Mouse (Mus musculus) liver, embryonic 11.5 days (tissue): ENCODE measurements around the gene Nfib. TPM values are rescaled to one million over a fixed set of nuclear protein-coding genes. Genes with fewer than 3 reads are reported as not detected.

Source experiments
- ATAC-seq: fragments of 200-750 bp; cut with Nextera tagmentation; replicated peaks from 2 replicates; pipeline ENCODE4 v1.8.0; 2017; ENCODE audit warnings: moderate number of reproducible peaks, mild to moderate bottlenecking, moderate TSS enrichment, moderate library complexity; ENCODE audit not compliant: low FRiP score
- DNase-seq: peaks from one replicate; pipeline ENCODE4 v3.0.0-alpha.2; 2017; ENCODE audit warnings: low spot score
- H3K27ac ChIP-seq: fragments of 300-500 bp; sonication (generic); 2 replicates; pipeline ENCODE4 v1.5.1; 2014; ENCODE audit warnings: mild to moderate bottlenecking, low read depth, low read length, control low read depth
- H3K27me3 ChIP-seq: fragments of 300-500 bp; sonication (generic); replicated peaks from 2 replicates; pipeline ENCODE4 v1.6.1; 2014; ENCODE audit warnings: low read length, mixed read lengths; ENCODE audit not compliant: control insufficient read depth, insufficient read depth
- H3K36me3 ChIP-seq: fragments of 300-500 bp; sonication (generic); 2 replicates; pipeline ENCODE4 v1.6.1; 2014; ENCODE audit warnings: mild to moderate bottlenecking, low read length, moderate library complexity, mixed read lengths; ENCODE audit not compliant: control insufficient read depth, insufficient read depth
- H3K4me1 ChIP-seq: fragments of 300-500 bp; sonication (generic); replicated peaks from 2 replicates; pipeline ENCODE4 v1.6.1; 2014; ENCODE audit warnings: low read length, mixed read lengths; ENCODE audit not compliant: control insufficient read depth, insufficient read depth
- H3K4me2 ChIP-seq: fragments of 300-500 bp; sonication (generic); 2 replicates; pipeline ENCODE4 v1.6.1; 2014; ENCODE audit warnings: mild to moderate bottlenecking, control low read depth, moderate library complexity
- H3K4me3 ChIP-seq: fragments of 300-500 bp; sonication (generic); 2 replicates; pipeline ENCODE4 v1.5.1; 2014; ENCODE audit warnings: low read depth, low read length, control low read depth
- H3K9ac ChIP-seq: fragments of 300-500 bp; sonication (generic); 2 replicates; pipeline ENCODE4 v1.6.1; 2014; ENCODE audit warnings: low read depth, low read length, control low read depth
- H3K9me3 ChIP-seq: fragments of 300-500 bp; sonication (generic); 2 replicates; pipeline ENCODE4 v1.6.1; 2016; ENCODE audit warnings: low read length, inconsistent platforms, mixed read lengths; ENCODE audit not compliant: control insufficient read depth
- WGBS: fragments of 180-500 bp; shearing (Covaris S2); extraction: QIAGEN DNeasy Blood & Tissue Kit; methylation state at CpG from one replicate; pipeline ENCODE4 v1.1.7; 2014; 5-methylcytosine and 5-hydroxymethylcytosine counted together
- polyA plus RNA-seq: library from polyadenylated mRNA; unstranded; fragments of >200 nt; fragmentation: Nextera tagmentation; extraction: Ambion mirVana; gene quantifications from 2 replicates; pipeline ENCODE4 v1.2.1, GENCODE M21; 2014

The Nfib gene
- polyA plus RNA-seq, 1 experiment from 2014 or later, result 26.9 TPM

DNA sequence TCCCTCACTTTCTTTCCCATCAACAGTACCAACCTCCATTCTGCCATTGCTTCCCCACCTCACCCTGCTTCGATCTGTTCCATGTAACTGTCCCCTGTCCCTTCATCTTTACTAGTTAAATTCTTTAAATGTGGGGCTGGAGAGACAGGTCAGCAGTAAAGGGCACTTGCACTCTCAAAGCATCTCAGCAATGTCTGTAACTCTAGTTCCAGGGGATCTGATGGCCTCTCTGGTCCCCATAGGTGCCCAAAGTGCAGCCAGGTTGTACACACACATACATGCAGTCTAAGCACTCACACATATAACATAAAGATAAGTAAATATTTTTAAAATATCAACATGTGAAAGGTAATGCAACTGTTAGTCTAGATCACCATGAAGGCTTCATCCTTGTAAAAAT, 356.5 kb downstream of the Nfib start:
- DNase-seq (no peak), ATAC-seq (no peak)
- Histone ChIP-seq H3K9me3 (no peaks in the 10 kb centered on the region), H3K4me2 (no peak overlapping the region), H3K9ac (no peak overlapping the region), H3K36me3 (0 out of 2 replicates have a peak, but pooled peaks cover 2% of the 10 kb centered on the region), H3K27ac (no peak overlapping the region), H3K27me3 (no peaks in the 10 kb centered on the region), H3K4me3 (no peak overlapping the region), H3K4me1 (no peaks in the 10 kb centered on the region; the same call in 1 of the 2 replicates)
- WGBS, result 86% methylated on average over 1 of the region's 1 CpGs

GRCm38 (mm10) chr4:82344787-82345186, 360.8 kb downstream of the Nfib start:
- Histone ChIP-seq H3K9ac (no peak overlapping the region), H3K4me2 (no peak overlapping the region), H3K4me1 (no peaks in the 10 kb centered on the region; the same call in 1 of the 2 replicates), H3K27ac (no peak overlapping the region), H3K9me3 (no peaks in the 10 kb centered on the region), H3K4me3 (no peak overlapping the region), H3K27me3 (no peaks in the 10 kb centered on the region), H3K36me3 (0 out of 2 replicates have a peak, but pooled peaks cover 2% of the 10 kb centered on the region)
- DNase-seq, result no peak
- WGBS, result 36% methylated on average over 4 of the region's 4 CpGs
- ATAC-seq, result no peak

- Histone ChIP-seq H3K4me3 (no peak overlapping the region), H3K36me3 (0 out of 2 replicates have a peak, but pooled peaks cover 2% of the 10 kb centered on the region), H3K9me3 (no peaks in the 10 kb centered on the region), H3K4me2 (no peak overlapping the region), H3K27me3 (no peaks in the 10 kb centered on the region), H3K9ac (no peak overlapping the region), H3K27ac (no peak overlapping the region), H3K4me1 (no peaks in the 10 kb centered on the region; the same call in 1 of the 2 replicates)
- DNase-seq (no peak), ATAC-seq (no peak)
- WGBS, result 78% methylated on average over 6 of the region's 6 CpGs
Measured at GRCm38 (mm10) chr4:82344224-82344623, 361.3 kb downstream of the Nfib start.

- no peak overlapping the region for H3K9ac ChIP-seq
- no peaks in the 10 kb centered on the region for H3K27me3 ChIP-seq
- no peak overlapping the region for H3K27ac ChIP-seq
- H3K4me2 ChIP-seq, result no peak overlapping the region
- H3K9me3 ChIP-seq, result no peaks in the 10 kb centered on the region
- no peaks in the 10 kb centered on the region for H3K4me1 ChIP-seq
- ATAC-seq, result no peak
- H3K36me3 ChIP-seq, result no peaks in the 10 kb centered on the region
- 89% methylated on average over 6 of the region's 6 CpGs for WGBS
- no peak for DNase-seq
- no peak overlapping the region for H3K4me3 ChIP-seq
Measured at GRCm38 (mm10) chr4:82338930-82339329, 366.6 kb downstream of the Nfib start.

DNA sequence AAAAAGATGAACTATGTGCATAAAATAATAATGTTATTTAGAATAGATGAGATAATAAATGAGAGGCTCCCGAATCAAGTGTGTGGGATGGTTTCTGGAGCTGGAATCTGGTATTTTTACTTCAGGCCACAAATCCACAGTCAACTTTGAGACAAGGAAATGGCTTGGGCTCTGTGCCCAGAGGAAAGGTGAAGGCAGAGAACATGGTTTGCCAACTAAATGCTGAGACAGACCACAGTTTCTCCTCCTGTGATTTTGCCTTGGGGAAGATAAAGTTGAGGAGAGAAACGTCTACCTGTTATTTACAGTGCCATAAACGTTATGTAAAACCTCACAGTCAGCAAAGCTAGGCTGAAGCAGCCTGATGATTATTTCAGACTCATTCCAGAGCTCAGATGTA, 367.1 kb downstream of the Nfib start:
- 56% methylated on average over 3 of the region's 3 CpGs for WGBS
- no peak overlapping the region for H3K9ac ChIP-seq
- no peak for ATAC-seq
- no peak overlapping the region for H3K4me2 ChIP-seq
- H3K4me3 ChIP-seq, result no peak overlapping the region
- no peaks in the 10 kb centered on the region for H3K9me3 ChIP-seq
- H3K27ac ChIP-seq, result no peak overlapping the region
- no peak for DNase-seq
- H3K4me1 ChIP-seq, result no peaks in the 10 kb centered on the region
- no peaks in the 10 kb centered on the region for H3K36me3 ChIP-seq
- H3K27me3 ChIP-seq, result no peaks in the 10 kb centered on the region

DNA sequence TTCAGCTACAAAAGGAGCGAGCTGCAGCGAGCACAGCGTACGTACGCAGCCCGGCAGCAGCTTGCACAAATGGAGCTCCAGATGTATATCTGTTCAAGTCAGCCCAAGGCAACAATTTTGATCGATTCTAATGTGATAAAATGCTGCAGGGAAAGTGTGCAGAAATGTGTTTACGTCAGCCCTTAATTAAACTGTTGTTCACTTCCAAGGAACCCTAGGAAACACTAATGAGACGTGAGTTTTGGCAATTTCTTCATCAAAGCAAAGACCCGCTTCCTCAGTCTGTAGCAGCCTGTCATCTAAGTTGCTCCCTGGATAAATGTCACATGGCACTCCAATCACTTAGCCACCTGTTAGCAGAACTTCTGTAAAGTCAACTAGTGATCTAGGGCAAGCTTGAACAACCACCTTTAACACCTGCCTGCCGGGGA, 368.6 kb downstream of the Nfib start:
- Histone ChIP-seq H3K27me3 (no peaks in the 10 kb centered on the region), H3K27ac (no peak overlapping the region), H3K9me3 (no peaks in the 10 kb centered on the region), H3K9ac (no peak overlapping the region), H3K4me3 (no peak overlapping the region), H3K4me2 (no peak overlapping the region), H3K36me3 (no peaks in the 10 kb centered on the region), H3K4me1 (no peaks in the 10 kb centered on the region)
- ATAC-seq, result no peak
- 83% methylated on average over 11 of the region's 11 CpGs for WGBS
- DNase-seq, result no peak

- Histone ChIP-seq H3K4me3 (no peak overlapping the region), H3K9me3 (no peaks in the 10 kb centered on the region), H3K4me2 (no peak overlapping the region), H3K27me3 (no peaks in the 10 kb centered on the region), H3K27ac (no peak overlapping the region), H3K4me1 (no peaks in the 10 kb centered on the region), H3K9ac (no peak overlapping the region), H3K36me3 (no peaks in the 10 kb centered on the region)
- WGBS, result 87% methylated on average over 4 of the region's 4 CpGs
- DNase-seq (no peak), ATAC-seq (no peak)
Measured at GRCm38 (mm10) chr4:82335266-82335865, 370.2 kb downstream of the Nfib start.

- H3K9ac ChIP-seq, result no peak overlapping the region
- DNase-seq (no peak), ATAC-seq (no peak)
- no peaks in the 10 kb centered on the region for H3K36me3 ChIP-seq
- WGBS, result 87% methylated on average over 3 of the region's 3 CpGs
- H3K9me3 ChIP-seq, result no peaks in the 10 kb centered on the region
- no peak overlapping the region for H3K27ac ChIP-seq
- no peaks in the 10 kb centered on the region for H3K4me1 ChIP-seq
- H3K4me3 ChIP-seq, result no peak overlapping the region
- no peaks in the 10 kb centered on the region for H3K27me3 ChIP-seq
- no peak overlapping the region for H3K4me2 ChIP-seq
Measured at GRCm38 (mm10) chr4:82333413-82333812, 372.1 kb downstream of the Nfib start.

GRCm38 (mm10) chr4:82330095-82330494, 375.5 kb downstream of the Nfib start:
- no peak overlapping the region for H3K27ac ChIP-seq
- H3K4me3 ChIP-seq, result no peak overlapping the region
- H3K27me3 ChIP-seq, result no peaks in the 10 kb centered on the region
- H3K4me2 ChIP-seq, result no peak overlapping the region
- ATAC-seq (no peak), DNase-seq (no peak)
- no peak overlapping the region for H3K9ac ChIP-seq
- no peaks in the 10 kb centered on the region for H3K4me1 ChIP-seq
- H3K9me3 ChIP-seq, result no peaks in the 10 kb centered on the region
- WGBS, result 73% methylated on average over 4 of the region's 4 CpGs
- no peaks in the 10 kb centered on the region for H3K36me3 ChIP-seq
